Mouse (Mus musculus) MEL (cell line): ENCODE measurements around the gene Glrx3. TPM values are rescaled to one million over a fixed set of nuclear protein-coding genes. Genes with fewer than 3 reads are reported as not detected.

Experiments
- DNase-seq: peaks from one replicate; pipeline ENCODE4 v3.0.0; 2011; ENCODE audit warnings: low read depth, low spot score
- H3K27ac ChIP-seq: 2 replicates; pipeline ENCODE4 v1.5.1; 2012; ENCODE audit warnings: low read depth, mild to moderate bottlenecking, control low read depth, low read length, moderate library complexity; ENCODE audit not compliant: control insufficient read depth
- H3K27me3 ChIP-seq, 2 experiments: fragments of 150-350 bp in 1 of 2; sonication (generic) in 1 of 2; 2 replicates each; pipeline ENCODE4 v1.6.1; 2012; ENCODE audit warnings: low read length in 2 of 2, mild to moderate bottlenecking in 2 of 2, improper control_type of control experiment in 1 of 2, moderate library complexity in 1 of 2; ENCODE audit not compliant: insufficient read depth in 2 of 2, control insufficient read depth in 1 of 2
- H3K36me3 ChIP-seq, 2 experiments: 2 replicates each; pipeline ENCODE4 v1.6.1; 2012 to 2014; ENCODE audit warnings: low read length in 2 of 2, improper control_type of control experiment in 1 of 2, inconsistent platforms in 1 of 2, mild to moderate bottlenecking in 1 of 2; ENCODE audit not compliant: insufficient read depth in 2 of 2, control insufficient read depth in 1 of 2
- H3K4me1 ChIP-seq, 2 experiments: fragments of 150-350 bp in 1 of 2; sonication (generic) in 1 of 2; 2 replicates each; pipeline ENCODE4 v1.6.1; 2012; ENCODE audit warnings: low read length in 2 of 2, improper control_type of control experiment in 1 of 2, mild to moderate bottlenecking in 1 of 2; ENCODE audit not compliant: insufficient read depth in 2 of 2, control insufficient read depth in 1 of 2
- H3K4me3 ChIP-seq, 2 experiments: fragments of 150-350 bp in 1 of 2; sonication (generic) in 1 of 2; 2 replicates each; pipeline ENCODE4 v1.5.1; 2012; ENCODE audit warnings: low read depth in 2 of 2, low read length in 2 of 2, mild to moderate bottlenecking in 2 of 2, moderate library complexity in 2 of 2, control low read depth in 1 of 2, improper control_type of control experiment in 1 of 2; ENCODE audit not compliant: control insufficient read depth in 1 of 2, insufficient read depth in 1 of 2
- H3K79me2 ChIP-seq: 2 replicates; pipeline ENCODE4 v1.6.1; 2012; ENCODE audit warnings: mild to moderate bottlenecking, low read length, moderate library complexity; ENCODE audit not compliant: control insufficient read depth, poor library complexity, insufficient read depth
- H3K9ac ChIP-seq: 2 replicates; pipeline ENCODE4 v1.6.1; 2012; ENCODE audit warnings: low read depth, mild to moderate bottlenecking, control low read depth, low read length, moderate library complexity; ENCODE audit not compliant: control insufficient read depth, poor library complexity, severe bottlenecking
- H3K9me3 ChIP-seq: fragments of 150-350 bp; sonication (generic); replicated peaks from 2 replicates; pipeline ENCODE4 v1.6.1; 2012; ENCODE audit warnings: mild to moderate bottlenecking, low read length, improper control_type of control experiment, moderate library complexity; ENCODE audit not compliant: insufficient read depth
- BHLHE40 ChIP-seq: IDR thresholded peaks from 2 replicates; pipeline ENCODE4 v1.6.1; 2012; ENCODE audit warnings: low read depth, mild to moderate bottlenecking, inconsistent platforms, low read length, improper control_type of control experiment, borderline replicate concordance
- CHD1 ChIP-seq: IDR thresholded peaks from 2 replicates; pipeline ENCODE4 v1.6.1; 2012; ENCODE audit warnings: low read depth, mild to moderate bottlenecking, inconsistent platforms, low read length, improper control_type of control experiment
- EP300 ChIP-seq, 2 experiments: IDR thresholded peaks; 2 replicates each; pipeline ENCODE4 v1.6.1; 2011; ENCODE audit warnings: improper control_type of control experiment in 2 of 2, low read length in 2 of 2, low read depth in 1 of 2, mild to moderate bottlenecking in 1 of 2
- GABPA ChIP-seq: IDR thresholded peaks from 2 replicates; pipeline ENCODE4 v1.6.1; 2012; ENCODE audit warnings: low read depth, mild to moderate bottlenecking, inconsistent platforms, low read length, improper control_type of control experiment, moderate library complexity
- GATA1 ChIP-seq: IDR thresholded peaks from 2 replicates; pipeline ENCODE4 v1.6.1; 2011; ENCODE audit warnings: low read depth, low read length, improper control_type of control experiment
- JUND ChIP-seq: IDR thresholded peaks from 2 replicates; pipeline ENCODE4 v1.6.1; 2011; ENCODE audit warnings: low read depth, mild to moderate bottlenecking, improper control_type of control experiment, low read length
- MAFK ChIP-seq: IDR thresholded peaks from 2 replicates; pipeline ENCODE4 v1.6.1; 2011; ENCODE audit warnings: low read depth, mild to moderate bottlenecking, low read length, improper control_type of control experiment, borderline replicate concordance
- MAX ChIP-seq: IDR thresholded peaks from 2 replicates; pipeline ENCODE4 v1.6.1; 2011; ENCODE audit warnings: low read length, improper control_type of control experiment
- MAZ ChIP-seq: IDR thresholded peaks from 2 replicates; pipeline ENCODE4 v1.6.1; 2012; ENCODE audit warnings: low read depth, mild to moderate bottlenecking, inconsistent platforms, low read length, improper control_type of control experiment
- POLR2AphosphoS2 ChIP-seq: IDR thresholded peaks from 2 replicates; pipeline ENCODE4 v1.6.1; 2011; ENCODE audit warnings: low read length, improper control_type of control experiment
- POLR2AphosphoS5 ChIP-seq: IDR thresholded peaks from 2 replicates; pipeline ENCODE4 v1.6.1; 2012; ENCODE audit warnings: low read depth, borderline replicate concordance, mild to moderate bottlenecking, inconsistent platforms, low read length, moderate library complexity, mixed read lengths
- RCOR1 ChIP-seq: IDR thresholded peaks from 2 replicates; pipeline ENCODE4 v1.6.1; 2012; ENCODE audit warnings: low read depth, mild to moderate bottlenecking, inconsistent platforms, low read length, improper control_type of control experiment
- SIN3A ChIP-seq: IDR thresholded peaks from 2 replicates; pipeline ENCODE4 v1.6.1; 2012; ENCODE audit warnings: low read length, improper control_type of control experiment, inconsistent platforms
- SMC3 ChIP-seq: IDR thresholded peaks from 2 replicates; pipeline ENCODE4 v1.6.1; 2011; ENCODE audit warnings: low read depth, low read length, improper control_type of control experiment
- TAL1 ChIP-seq: IDR thresholded peaks from 2 replicates; pipeline ENCODE4 v1.6.1; 2012; ENCODE audit warnings: mild to moderate bottlenecking, inconsistent platforms, low read length, moderate library complexity, mixed read lengths
- USF1 ChIP-seq: IDR thresholded peaks from 2 replicates; pipeline ENCODE4 v1.6.1; 2014; ENCODE audit warnings: low read depth, mild to moderate bottlenecking, inconsistent platforms, low read length, improper control_type of control experiment, moderate library complexity
- USF2 ChIP-seq, 2 experiments: IDR thresholded peaks; 2 replicates each; pipeline ENCODE4 v1.6.1; 2011 to 2012; ENCODE audit warnings: improper control_type of control experiment in 2 of 2, low read length in 2 of 2, borderline replicate concordance in 1 of 2, inconsistent platforms in 1 of 2, low read depth in 1 of 2, mild to moderate bottlenecking in 1 of 2; ENCODE audit not compliant: insufficient read depth in 1 of 2
- ZKSCAN1 ChIP-seq: IDR thresholded peaks from 2 replicates; pipeline ENCODE4 v1.6.1; 2012; ENCODE audit warnings: low read depth, mild to moderate bottlenecking, inconsistent platforms, low read length, improper control_type of control experiment, moderate library complexity
- polyA plus RNA-seq, 2 experiments: library from polyadenylated mRNA; stranded (reverse) in 1 of 2; unstranded in 1 of 2; fragments of >175 nt in 1 of 2; fragments of >200 nt in 1 of 2; gene quantifications; 2 replicates each; pipeline versions ENCODE4 v1.2.1 to v1.2.4; 2012; ENCODE audit warnings: low replicate concordance in 2 of 2, low read depth in 1 of 2; ENCODE audit not compliant: insufficient read length in 2 of 2, insufficient read depth in 1 of 2, missing spikeins in 1 of 2
- total RNA-seq: library from RNA; depleted of rRNA; stranded (reverse); fragments of 300-350 nt; gene quantifications from 2 replicates; pipeline ENCODE4 v1.2.3, GENCODE M21; 2012

The Glrx3 gene
- total and polyA plus RNA-seq, 3 experiments = 175 to 290 (median 279) TPM

GRCm38 (mm10) chr7:137420550-137420949 is 16.9 kb upstream of the Glrx3 start:
- DNase-seq = no peak
- no peaks in the 10 kb centered on the region; a peak in 1 of 4 replicates for H3K27me3 ChIP-seq
- H3K4me3 ChIP-seq = no peak overlapping the region
- TF ChIP-seq MAFK = no peak
- no peak for TF ChIP-seq BHLHE40
- TF ChIP-seq JUND = no peak
- TF ChIP-seq USF2 (IDR thresholded peaks at IDR 0.05; ENCODE audit: borderline replicate concordance in 1 of 2, insufficient read depth in 1 of 2, low read depth in 1 of 2, low read length in 2 of 2) = no peak
- TF ChIP-seq GABPA = no peak
- no peak for TF ChIP-seq RCOR1
- TF ChIP-seq TAL1 = no peak
- no peak for TF ChIP-seq EP300 (IDR thresholded peaks at IDR 0.05; ENCODE audit: low read depth in 1 of 2, low read length in 2 of 2)
- no peak for TF ChIP-seq POLR2AphosphoS5
- no peak for TF ChIP-seq SIN3A
- TF ChIP-seq CHD1 = no peak
- no peaks in the 10 kb centered on the region for H3K36me3 ChIP-seq
- H3K79me2 ChIP-seq = no peaks in the 10 kb centered on the region
- no peaks in the 10 kb centered on the region for H3K9me3 ChIP-seq
- H3K27ac ChIP-seq = no peak overlapping the region
- no peaks in the 10 kb centered on the region for H3K4me1 ChIP-seq
- no peak overlapping the region for H3K9ac ChIP-seq

GRCm38 (mm10) chr7:137421236-137421635 is 16.2 kb upstream of the Glrx3 start:
- Histone ChIP-seq H3K4me1 (no peaks in the 10 kb centered on the region), H3K27ac (no peak overlapping the region), H3K4me3 (no peak overlapping the region), H3K27me3 (no peaks in the 10 kb centered on the region; a peak in 1 of 4 replicates), H3K79me2 (no peaks in the 10 kb centered on the region), H3K9ac (no peak overlapping the region), H3K9me3 (no peaks in the 10 kb centered on the region), H3K36me3 (no peaks in the 10 kb centered on the region)
- TF ChIP-seq MAZ = no peak
- TF ChIP-seq ZKSCAN1 = no peak
- no peak for TF ChIP-seq BHLHE40
- no peak for TF ChIP-seq SMC3
- TF ChIP-seq GATA1 = no peak
- DNase-seq = no peak

- Histone ChIP-seq H3K79me2 (no peaks in the 10 kb centered on the region), H3K9me3 (no peaks in the 10 kb centered on the region), H3K27me3 (no peaks in the 10 kb centered on the region; a peak in 1 of 4 replicates), H3K9ac (no peak overlapping the region), H3K27ac (no peak overlapping the region), H3K4me1 (peaks cover 3% of the 10 kb centered on the region in 2 experiments; a peak in 1 of 4 replicates), H3K36me3 (no peaks in the 10 kb centered on the region), H3K4me3 (no peak overlapping the region)
- TF ChIP-seq GATA1 (no peak), MAX (no peak), USF1 (no peak), POLR2AphosphoS2 (no peak)
- DNase-seq = peak; percentile 14
Measured at GRCm38 (mm10) chr7:137426693-137427092, 10.7 kb upstream of the Glrx3 start.
